In genomic region chr10:128495270-128495669, GRCm38 (mm10) we compare ENCODE assay signal across 1 mouse cellular context.
TF ChIP-seq lines count a peak whose summit lies in the region.

No protein-coding gene starts in this region.

TF ChIP-seq in MEL, 35 proteins besides CTCF, POLR2A, EP300 and RAD21 (continued from another document):
- TF ChIP-seq MAFK (IDR thresholded peaks at IDR 0.05; ENCODE audit: borderline replicate concordance, low read depth, low read length) (no peak), TAL1 (IDR thresholded peaks at IDR 0.05; ENCODE audit: low read length) (no peak), NRF1 (IDR thresholded peaks at IDR 0.05; ENCODE audit: insufficient read depth, low read depth, low read length, poor library complexity, severe bottlenecking) (no peak), MYC (IDR thresholded peaks at IDR 0.05; ENCODE audit: low read depth, low read length) (no peak), GATA1 (IDR thresholded peaks at IDR 0.05; ENCODE audit: low read depth, low read length) (no peak), KAT2A (conservative IDR thresholded peaks at IDR 0.05; ENCODE audit: low read depth, low read length) (no peak), SMC3 (IDR thresholded peaks at IDR 0.05; ENCODE audit: low read depth, low read length) (no peak), USF2 (IDR thresholded peaks at IDR 0.05; ENCODE audit: borderline replicate concordance in 1 of 2, insufficient read depth in 1 of 2, low read depth in 1 of 2, low read length in 2 of 2) (no peak), TBP (IDR thresholded peaks at IDR 0.05; ENCODE audit: low read depth, low read length) (no peak), MAX (IDR thresholded peaks at IDR 0.05; ENCODE audit: low read length) (no peak), GABPA (IDR thresholded peaks at IDR 0.05; ENCODE audit: low read depth, low read length) (no peak), E2F4 (IDR thresholded peaks at IDR 0.05; ENCODE audit: borderline replicate concordance, low read depth, low read length) (no peak), HCFC1 (IDR thresholded peaks at IDR 0.05; ENCODE audit: low read depth, low read length) (no peak)
